Mouse (Mus musculus) heart, postnatal 36 days (tissue): Measurements from ENCODE around the gene Fbln5. TPM values are rescaled to one million over a fixed set of nuclear protein-coding genes. Genes with fewer than 3 reads are reported as not detected.

Experiments
- DNase-seq, 2 experiments: peaks; one replicate each; pipeline ENCODE4 v3.0.0; 2021 to 2022
- intact Hi-C: fragments of 180-260 bp; cut with DNase I; formaldehyde crosslinking; loops from one replicate; pipeline ENCODE4 v1.15.1; 2025
- total RNA-seq, 2 experiments: library from RNA; stranded (reverse); gene quantifications; 2 replicates each; pipeline ENCODE4 v1.2.3; 2021

Fbln5 gene
- total RNA-seq, 2 experiments from 2014 or later = 27.7 to 29.8 TPM

GRCm38 (mm10) chr12:101766228-101766852 lies 52.5 kb downstream of the Fbln5 start:
- intact Hi-C loops = no loop called here
- no peak for DNase-seq

- intact Hi-C loops = loop anchor here (5.0 kb wide), 1 partner anchor 107 kb away; no protein-coding TSS in a partner anchor
- DNase-seq = no peak
Measured at GRCm38 (mm10) chr12:101764870-101765269, 54.0 kb downstream of the Fbln5 start.

DNA sequence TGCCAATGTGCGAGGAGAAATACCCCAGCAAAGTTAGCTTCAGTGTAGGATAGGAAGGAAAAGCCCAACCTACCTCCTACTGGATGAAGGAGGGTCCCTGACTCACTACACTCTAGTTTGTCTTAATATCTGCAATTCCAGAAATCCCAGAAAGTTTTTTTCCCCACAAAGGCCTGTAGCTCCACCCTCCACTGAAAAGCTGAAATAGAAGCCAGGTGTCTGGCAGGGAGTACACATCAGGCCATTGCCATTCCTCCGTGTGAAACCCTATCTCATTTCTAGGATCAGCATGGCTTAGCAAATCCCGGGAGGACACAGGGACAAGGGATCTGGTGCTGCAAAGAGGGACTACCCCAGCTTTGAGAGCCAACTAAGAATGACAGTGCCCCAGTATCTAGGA lies 55.8 kb downstream of the Fbln5 start:
- intact Hi-C loops = loop anchor here (5.0 kb wide), 1 partner anchor 109 kb away; no protein-coding TSS in a partner anchor

DNA sequence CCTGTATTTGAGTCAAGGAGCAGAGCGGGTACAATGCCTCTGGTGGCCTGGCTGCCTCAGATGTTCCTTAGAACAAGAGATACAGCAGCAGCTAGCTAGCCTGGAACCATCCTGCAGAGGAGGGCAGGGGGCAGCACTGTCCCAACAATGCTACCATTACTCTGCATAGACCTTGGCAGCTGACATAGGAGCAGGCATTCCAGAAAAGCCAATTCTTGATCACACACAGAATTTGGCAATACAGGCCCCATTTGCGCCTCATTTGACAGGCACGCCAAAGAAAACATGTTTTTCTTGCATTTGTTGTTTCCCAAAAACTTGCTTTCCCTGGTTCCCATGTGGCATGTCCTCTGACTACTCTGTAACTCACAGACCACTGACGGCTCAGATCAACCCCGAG lies 56.8 kb downstream of the Fbln5 start:
- intact Hi-C loops = loop anchor here (5.0 kb wide), 1 partner anchor 110 kb away; no protein-coding TSS in a partner anchor
- DNase-seq = peak in 1 of 2 experiments; percentile 29

More for the DNA sequence above, 55.8 kb downstream of the Fbln5 start:
- no peak for DNase-seq

DNA sequence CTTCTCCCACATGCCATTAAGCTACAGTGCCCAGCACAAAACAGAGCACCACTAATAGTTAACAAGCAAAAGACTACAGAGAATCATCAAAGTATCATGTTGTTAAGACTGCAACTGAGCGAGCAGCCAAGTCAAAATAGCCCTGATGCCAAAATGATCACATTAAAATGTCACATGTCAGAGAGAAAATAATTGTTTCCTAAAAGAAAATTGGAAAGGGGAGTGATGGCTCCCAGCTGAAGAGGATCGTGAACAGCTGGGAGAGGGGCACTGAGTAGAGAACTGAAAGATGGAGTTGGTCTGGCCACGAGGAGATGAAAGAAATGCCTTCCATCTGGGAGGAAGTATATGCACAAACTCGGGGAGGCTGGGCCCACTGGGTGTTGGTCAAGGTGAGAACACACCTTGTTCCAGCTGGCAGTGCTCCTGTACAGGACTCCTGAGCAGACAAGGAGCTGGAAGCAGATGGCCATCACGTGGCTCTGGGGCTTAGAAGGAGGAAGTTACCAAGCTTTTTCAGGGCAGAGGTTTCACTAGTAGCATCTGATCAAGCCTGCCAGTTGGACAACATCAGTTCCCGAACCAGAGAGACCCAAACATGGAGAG lies 59.3 kb downstream of the Fbln5 start:
- intact Hi-C loops = loop anchor here (5.0 kb wide), 1 partner anchor 113 kb away; no protein-coding TSS in a partner anchor
- no peak for DNase-seq

GRCm38 (mm10) chr12:101758698-101759097 lies 60.2 kb downstream of the Fbln5 start:
- no peak for DNase-seq
- intact Hi-C loops = no loop called here

DNA sequence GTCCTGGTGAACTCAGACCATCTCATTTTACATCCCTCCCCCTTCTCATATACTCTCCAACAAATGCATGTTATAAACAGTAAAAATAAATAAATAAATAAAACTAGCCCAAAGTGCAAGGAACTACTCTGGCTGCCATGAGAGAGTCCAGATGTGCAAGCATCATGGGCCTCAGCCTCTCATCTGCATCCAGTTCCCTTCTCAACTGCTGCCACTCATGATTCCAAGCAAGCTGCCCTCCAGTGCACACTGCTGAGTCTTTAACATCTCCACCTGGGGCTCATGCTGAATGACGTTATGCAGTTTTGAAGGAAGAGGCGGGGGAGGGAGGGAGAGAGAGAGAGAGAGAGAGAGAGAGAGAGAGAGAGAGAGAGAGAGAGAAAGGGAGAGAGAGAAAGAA lies 76.5 kb downstream of the Fbln5 start:
- intact Hi-C loops = no loop called here
- no peak for DNase-seq

GRCm38 (mm10) chr12:101740486-101740885 lies 78.4 kb downstream of the Fbln5 start:
- no peak for DNase-seq
- intact Hi-C loops = no loop called here

- intact Hi-C loops = no loop called here
- no peak for DNase-seq
Measured at GRCm38 (mm10) chr12:101740045-101740444, 78.8 kb downstream of the Fbln5 start.

- intact Hi-C loops = no loop called here
- DNase-seq = peak in 1 of 2 experiments; percentile 13
Measured at GRCm38 (mm10) chr12:101718755-101719150, 100.1 kb downstream of the Fbln5 start.

- intact Hi-C loops = no loop called here
- peak; percentile 42 to 58 for DNase-seq
Measured at GRCm38 (mm10) chr12:101718054-101718754, 100.7 kb downstream of the Fbln5 start, which contains the start of gene Tc2n. TSS of gene Tc2n (minus strand) at chr12:101718523.

GRCm38 (mm10) chr12:101699176-101699575 lies 119.7 kb downstream of the Fbln5 start:
- DNase-seq = no peak
- intact Hi-C loops = no loop called here

Other genes starting within 250 kb of the Fbln5 start
- gene Tc2n, start 100.5 kb downstream of the Fbln5 start, total RNA-seq = under 1 TPM; 0.65 to 0.97 TPM
- gene Trip11, start 94.2 kb upstream of the Fbln5 start, total RNA-seq = 10 to 100 TPM; 33.6 to 35.3 TPM
- 10 to 100 TPM in 1 of 2 experiments, 1 to 10 TPM in 1; 9.1 to 10.7 TPM for gene Atxn3, start 139.2 kb upstream of the Fbln5 start, total RNA-seq
- gene Cpsf2, start 156.9 kb upstream of the Fbln5 start, total RNA-seq = 10 to 100 TPM; 11.7 to 12.5 TPM